Mouse (Mus musculus) retina, adult 2 months (tissue): ENCODE data around the gene Capn11.

Experiments used
- DNase-seq: peaks from one replicate; pipeline ENCODE4 v3.0.0-alpha.2; 2012; ENCODE audit warnings: low read depth, low spot score

Gene Capn11

DNA sequence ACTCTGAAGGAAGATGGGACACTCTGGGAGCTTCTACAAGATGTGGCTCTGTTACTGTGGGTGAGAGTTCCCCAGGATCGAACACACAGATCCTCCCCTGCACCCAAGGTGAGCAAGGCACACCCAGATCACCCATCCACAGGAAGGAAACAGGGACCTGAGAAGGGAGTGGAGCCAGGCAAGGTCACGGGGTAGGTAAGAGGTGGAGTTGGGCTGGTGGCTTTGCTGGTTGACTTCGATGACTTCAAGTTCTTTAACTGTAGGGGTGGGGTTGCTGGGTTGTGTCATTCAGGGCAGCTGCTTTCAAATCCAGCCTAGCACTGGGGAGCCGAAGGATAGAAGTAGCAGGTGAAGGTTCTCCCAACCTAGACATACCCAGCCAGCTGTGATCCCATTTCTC is 23.7 kb upstream of the Capn11 start:
- no peak for DNase-seq

DNA sequence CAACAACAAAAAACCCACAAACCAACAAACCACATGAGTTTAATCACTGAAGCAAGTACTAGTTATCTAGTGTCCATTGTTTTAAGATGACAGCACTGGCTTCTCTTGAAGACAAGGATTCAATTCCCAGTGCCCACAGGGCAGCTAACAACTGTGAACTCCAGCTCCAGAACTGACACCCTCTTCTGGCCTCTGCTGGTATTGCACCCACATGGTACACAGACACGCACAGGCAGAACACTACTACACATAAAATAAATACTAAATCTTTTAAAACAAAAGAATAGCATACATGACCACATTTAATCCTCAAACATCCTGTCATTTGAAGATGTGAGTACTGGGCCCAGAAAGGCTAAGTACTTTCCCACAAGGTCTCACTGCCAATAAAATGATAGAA is 22.5 kb upstream of the Capn11 start:
- DNase-seq = no peak

- DNase-seq = no peak
Measured at GRCm38 (mm10) chr17:45680391-45680980, 21.4 kb upstream of the Capn11 start.

- DNase-seq = no peak
Measured at GRCm38 (mm10) chr17:45678106-45678505, 19.0 kb upstream of the Capn11 start.

GRCm38 (mm10) chr17:45672598-45672997 is 13.5 kb upstream of the Capn11 start:
- DNase-seq = no peak

GRCm38 (mm10) chr17:45671821-45672220 is 12.7 kb upstream of the Capn11 start:
- DNase-seq = no peak

GRCm38 (mm10) chr17:45667986-45668385 is 8.9 kb upstream of the Capn11 start:
- no peak for DNase-seq

GRCm38 (mm10) chr17:45667481-45667880 is 8.4 kb upstream of the Capn11 start:
- DNase-seq = no peak

DNA sequence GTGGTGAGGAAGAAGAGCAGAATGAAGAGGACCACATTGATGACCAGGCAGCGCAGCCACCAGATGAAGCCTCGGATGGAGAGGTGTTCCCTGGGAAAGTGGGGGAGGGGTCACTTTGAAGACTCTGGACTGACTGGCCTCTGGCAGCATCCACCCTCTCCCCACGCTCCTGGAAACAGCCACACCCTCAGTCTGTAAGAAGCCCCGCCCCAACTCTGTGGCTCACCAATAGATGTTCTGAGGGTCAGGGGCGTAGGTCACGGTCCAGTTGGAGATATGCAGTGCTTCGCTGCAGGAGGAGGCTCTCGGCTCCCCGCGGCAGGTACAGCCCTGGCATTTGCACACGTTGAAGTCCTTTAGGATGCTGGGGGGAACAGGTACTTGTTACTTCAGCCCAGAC is 7.0 kb upstream of the Capn11 start:
- no peak for DNase-seq

- no peak for DNase-seq
Measured at GRCm38 (mm10) chr17:45664608-45665007, 5.5 kb upstream of the Capn11 start.

- DNase-seq = peak; percentile 49
Measured at GRCm38 (mm10) chr17:45663106-45663919, 4.2 kb upstream of the Capn11 start.

DNA sequence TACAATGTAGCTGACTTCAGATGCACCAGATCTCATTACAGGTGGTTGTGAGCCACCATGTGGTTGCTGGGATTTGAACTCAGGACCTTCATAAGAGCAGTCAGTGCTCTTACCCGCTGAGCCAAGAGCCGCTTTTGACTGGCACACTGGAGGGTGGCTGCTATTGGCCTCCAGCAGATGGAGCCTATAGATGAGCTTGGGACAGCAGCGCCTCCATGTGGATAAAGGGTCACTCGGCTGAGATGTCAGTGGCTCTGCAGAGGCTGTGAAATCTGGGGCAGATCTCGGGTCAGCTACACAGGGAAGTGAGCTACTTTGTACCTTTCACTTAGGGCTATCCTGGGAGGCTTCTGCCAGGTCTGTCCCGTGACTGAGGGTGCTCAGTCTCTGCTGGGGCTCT is 3.3 kb downstream of the Capn11 start:
- no peak for DNase-seq

DNA sequence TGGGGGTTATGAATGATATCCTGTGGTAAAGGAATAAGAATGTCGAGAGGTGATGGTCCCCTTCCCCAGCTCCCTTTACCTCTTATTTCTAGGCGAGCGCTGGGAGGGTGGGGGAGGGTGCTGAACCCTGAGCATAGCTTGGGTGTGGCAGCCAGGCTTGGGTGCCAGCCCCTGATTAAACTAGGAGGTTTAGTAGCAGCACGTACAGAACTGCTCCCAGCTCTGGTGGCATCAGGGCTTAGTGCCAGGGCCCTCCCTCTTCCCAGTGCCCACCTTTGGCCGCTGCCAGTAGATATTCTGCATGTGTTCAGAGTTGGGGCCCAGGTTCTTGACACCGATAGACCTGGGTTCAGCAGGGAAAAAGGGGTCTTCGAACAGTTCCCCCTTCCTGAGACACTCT is 5.9 kb downstream of the Capn11 start:
- no peak for DNase-seq

DNA sequence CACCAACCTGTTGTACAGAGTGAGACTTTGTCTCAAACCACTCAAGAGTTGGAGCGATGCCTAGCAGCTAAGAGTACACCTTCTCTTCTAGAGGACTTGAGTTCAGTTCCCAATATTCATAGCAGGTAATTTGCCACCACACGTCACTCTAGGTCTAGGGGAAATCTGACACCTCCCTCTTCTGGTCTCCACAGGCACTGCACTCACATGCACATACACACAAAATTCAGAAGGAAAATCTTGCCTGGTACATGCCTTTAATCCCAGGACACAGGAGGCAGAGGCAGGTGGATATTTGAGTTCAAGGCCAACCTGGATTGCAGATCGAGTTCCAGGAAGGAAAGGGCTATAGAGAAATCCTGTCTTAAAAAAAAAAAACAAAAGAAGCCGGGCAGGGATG is 14.9 kb downstream of the Capn11 start:
- no peak for DNase-seq

- peak; percentile 30 for DNase-seq
Measured at GRCm38 (mm10) chr17:45642701-45643100, 16.4 kb downstream of the Capn11 start.

DNA sequence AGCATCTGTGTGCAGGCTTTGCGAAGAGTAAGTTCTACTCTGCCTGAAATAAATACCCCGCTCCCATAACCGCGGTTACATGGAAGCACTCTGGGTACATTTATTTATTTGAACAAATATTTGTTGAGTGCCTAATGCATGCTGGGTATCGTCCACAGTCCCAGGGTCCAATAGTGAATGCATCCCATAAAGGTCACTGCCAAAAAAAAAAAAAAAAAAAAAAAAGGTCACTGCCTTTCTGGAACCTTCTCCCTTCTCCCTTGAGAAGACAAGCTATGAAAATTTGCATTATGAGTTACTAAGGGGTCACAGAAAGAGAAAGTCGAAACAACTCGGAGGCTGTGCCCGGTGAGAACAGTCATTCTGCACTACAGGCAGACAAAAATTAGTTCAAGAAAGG is 17.1 kb downstream of the Capn11 start:
- no peak for DNase-seq

- DNase-seq = no peak
Measured at GRCm38 (mm10) chr17:45638596-45639295, 20.4 kb downstream of the Capn11 start.

- no peak for DNase-seq
Measured at GRCm38 (mm10) chr17:45634033-45634432, 25.1 kb downstream of the Capn11 start.

- DNase-seq = no peak
Measured at GRCm38 (mm10) chr17:45631940-45632339, 27.2 kb downstream of the Capn11 start.

DNA sequence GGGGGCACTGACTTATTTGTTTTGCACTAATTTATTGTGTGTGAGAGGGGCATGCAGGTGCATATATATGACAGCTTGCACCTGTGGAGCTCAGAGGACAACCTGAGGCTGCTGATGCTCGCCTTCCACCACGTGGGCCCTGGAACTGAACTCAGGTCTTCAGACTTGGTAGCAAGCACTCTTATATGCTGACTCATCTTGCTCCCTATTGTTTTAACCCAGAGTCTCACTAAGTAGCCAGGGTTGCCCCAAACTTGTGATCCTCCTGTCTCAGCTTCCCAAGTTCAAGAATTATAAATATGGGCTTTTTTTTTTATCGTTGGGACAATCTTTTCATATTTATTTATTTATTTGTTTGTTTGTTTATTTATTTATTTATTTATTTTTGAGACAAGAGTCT is 28.1 kb downstream of the Capn11 start:
- DNase-seq = no peak

GRCm38 (mm10) chr17:45629861-45630694 is 29.0 kb downstream of the Capn11 start:
- peak; percentile 44 for DNase-seq
